Mouse (Mus musculus) small intestine, adult 2 months (tissue): ENCODE measurements at regions not wholly inside any gene's neighbourhood (a gene's known extent, or its start where the extent isn't known, plus 50 kb on each side); places are given as distances from the start of the nearest gene placed in this dataset.

Experiments used
- H3K27ac ChIP-seq: fragments of 200-500 bp; 2 replicates; pipeline ENCODE4 v1.5.1; 2012; ENCODE audit warnings: low read depth, low read length, control low read depth, inconsistent platforms; ENCODE audit not compliant: insufficient read depth
- H3K27me3 ChIP-seq: fragments of 200-500 bp; 2 replicates; pipeline ENCODE4 v1.6.1; 2012; ENCODE audit warnings: mild to moderate bottlenecking, moderate library complexity, low read length, inconsistent platforms; ENCODE audit not compliant: control insufficient read depth, insufficient read depth
- H3K36me3 ChIP-seq: fragments of 200-500 bp; 2 replicates; pipeline ENCODE4 v1.6.1; 2012; ENCODE audit warnings: mild to moderate bottlenecking, low read length, control low read depth, inconsistent platforms; ENCODE audit not compliant: control insufficient read depth, insufficient read depth
- H3K4me1 ChIP-seq: fragments of 200-500 bp; 2 replicates; pipeline ENCODE4 v1.6.1; 2012; ENCODE audit warnings: low read length, inconsistent platforms, mixed read lengths; ENCODE audit not compliant: control insufficient read depth, insufficient read depth, insufficient read length
- H3K4me3 ChIP-seq: fragments of 200-500 bp; 2 replicates; pipeline ENCODE4 v1.5.1; 2012; ENCODE audit warnings: low read depth, mild to moderate bottlenecking, control low read depth, inconsistent platforms, low read length, moderate library complexity
- CTCF ChIP-seq: fragments of 200-500 bp; IDR thresholded peaks from 2 replicates; pipeline ENCODE4 v1.5.1; 2012; ENCODE audit warnings: low read depth, mild to moderate bottlenecking, control low read depth, inconsistent platforms, low read length, moderate library complexity, mixed read lengths; ENCODE audit not compliant: insufficient replicate concordance, insufficient read length; ENCODE audit errors: extremely low read depth
- POLR2A ChIP-seq: fragments of 200-500 bp; IDR thresholded peaks from 2 replicates; pipeline ENCODE4 v1.6.1; 2012; ENCODE audit warnings: low read depth, mild to moderate bottlenecking, control low read depth, inconsistent platforms, low read length, moderate library complexity
- WGBS: fragments of 180-500 bp; shearing (Covaris S2); methylation state at CpG from one replicate; pipeline ENCODE4 v1.1.7; 2018; 5-methylcytosine and 5-hydroxymethylcytosine counted together

GRCm38 (mm10) chr8:113394319-113394718, 241.1 kb upstream of the Mon1b start:
- Histone ChIP-seq H3K36me3 (no peaks in the 10 kb centered on the region), H3K4me3 (no peak overlapping the region), H3K27me3 (no peaks in the 10 kb centered on the region), H3K4me1 (no peaks in the 10 kb centered on the region), H3K27ac (no peak overlapping the region)
- no peak for TF ChIP-seq CTCF
- TF ChIP-seq POLR2A, result no peak
- WGBS, result 69% methylated on average over 4 of the region's 4 CpGs

DNA sequence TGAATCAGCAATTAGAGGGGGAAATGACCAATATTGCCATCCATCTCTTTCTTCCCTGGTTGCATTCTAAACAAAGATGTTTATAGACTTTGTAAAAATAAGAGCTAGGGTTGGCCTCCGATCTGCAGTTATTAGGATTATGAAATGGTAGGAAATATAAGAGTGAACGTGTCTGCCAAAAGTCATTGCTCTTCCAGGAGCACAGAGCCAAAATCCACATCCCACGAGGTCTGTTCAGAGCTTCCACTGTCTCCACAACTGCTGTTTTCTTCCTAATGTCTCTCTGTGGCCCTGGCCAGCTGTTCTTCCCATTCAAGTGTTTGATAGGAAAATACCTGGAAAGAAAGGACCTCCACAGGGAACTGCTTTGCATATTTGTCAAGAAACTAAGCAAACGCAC, 230.2 kb upstream of the Mon1b start:
- Histone ChIP-seq H3K27ac (no peak overlapping the region), H3K27me3 (no peaks in the 10 kb centered on the region), H3K4me3 (no peak overlapping the region), H3K4me1 (no peaks in the 10 kb centered on the region), H3K36me3 (no peaks in the 10 kb centered on the region)
- TF ChIP-seq POLR2A (no peak), CTCF (no peak)
- 46% methylated on average over 4 of the region's 4 CpGs for WGBS

DNA sequence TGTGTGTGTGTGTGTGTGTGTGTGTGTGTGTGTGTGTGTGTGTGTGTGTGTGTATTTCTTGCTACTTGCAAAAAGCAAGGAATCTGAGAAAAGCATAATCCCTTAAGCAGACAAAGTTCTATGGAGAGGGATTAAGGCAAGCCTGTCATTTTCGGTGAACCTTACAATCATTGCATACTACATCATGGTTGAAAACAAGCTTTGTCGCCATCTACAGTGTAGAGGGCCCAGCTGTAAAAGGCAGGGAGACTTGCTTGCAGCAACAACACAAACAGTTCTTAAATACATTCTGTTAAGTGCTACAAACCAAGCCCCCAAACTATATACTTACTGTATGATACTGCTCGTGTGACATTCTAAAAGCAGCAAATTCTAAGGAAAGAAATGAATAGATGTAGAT, 216.0 kb upstream of the Mon1b start:
- Histone ChIP-seq H3K36me3 (no peaks in the 10 kb centered on the region), H3K27me3 (no peaks in the 10 kb centered on the region), H3K4me1 (no peaks in the 10 kb centered on the region), H3K27ac (no peak overlapping the region), H3K4me3 (no peak overlapping the region)
- WGBS, result 80% methylated on average over 3 of the region's 3 CpGs
- TF ChIP-seq POLR2A, result no peak
- TF ChIP-seq CTCF, result no peak

GRCm38 (mm10) chr8:113422651-113423050, 212.7 kb upstream of the Mon1b start:
- Histone ChIP-seq H3K4me1 (no peaks in the 10 kb centered on the region), H3K36me3 (no peaks in the 10 kb centered on the region), H3K27ac (no peak overlapping the region), H3K27me3 (no peaks in the 10 kb centered on the region), H3K4me3 (no peak overlapping the region)
- 68% methylated on average over 2 of the region's 2 CpGs for WGBS
- TF ChIP-seq POLR2A, result no peak
- TF ChIP-seq CTCF, result no peak

DNA sequence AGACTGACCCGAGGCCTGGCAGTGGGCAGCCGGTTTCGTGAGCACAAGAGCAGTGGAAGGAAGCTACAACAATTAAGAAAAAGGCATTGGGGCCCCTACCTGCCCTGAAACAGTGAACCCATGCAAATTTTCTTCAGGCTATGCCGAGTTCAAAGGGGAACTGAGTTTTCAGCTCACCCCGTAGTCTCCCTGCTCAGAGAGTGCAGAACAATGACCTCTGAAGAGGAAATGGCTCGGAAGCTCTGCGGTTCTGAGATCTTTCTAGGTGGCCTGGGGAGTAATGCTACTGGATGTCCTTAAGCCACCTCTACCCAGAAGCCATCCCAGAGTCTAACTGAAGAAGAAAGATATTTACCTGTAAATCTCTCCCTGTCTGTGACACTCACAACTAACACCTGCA, 196.3 kb upstream of the Mon1b start:
- TF ChIP-seq POLR2A (no peak), CTCF (no peak)
- H3K4me1 ChIP-seq, result no peaks in the 10 kb centered on the region
- no peak overlapping the region for H3K27ac ChIP-seq
- no peaks in the 10 kb centered on the region for H3K27me3 ChIP-seq
- H3K4me3 ChIP-seq, result no peak overlapping the region
- H3K36me3 ChIP-seq, result no peaks in the 10 kb centered on the region
- WGBS, result 59% methylated on average over 7 of the region's 7 CpGs

- no peaks in the 10 kb centered on the region for H3K4me1 ChIP-seq
- no peak for TF ChIP-seq CTCF
- no peak for TF ChIP-seq POLR2A
- no peaks in the 10 kb centered on the region for H3K36me3 ChIP-seq
- no peak overlapping the region for H3K27ac ChIP-seq
- WGBS, result 69% methylated on average over 2 of the region's 2 CpGs
- H3K27me3 ChIP-seq, result no peaks in the 10 kb centered on the region
- no peak overlapping the region for H3K4me3 ChIP-seq
These were observed 181.4 kb upstream of the Mon1b start for GRCm38 (mm10) chr8:113454022-113454421.

- TF ChIP-seq CTCF (no peak), POLR2A (no peak)
- WGBS, result 81% methylated on average over 9 of the region's 9 CpGs
- Histone ChIP-seq H3K27ac (no peak overlapping the region), H3K27me3 (no peaks in the 10 kb centered on the region), H3K36me3 (no peaks in the 10 kb centered on the region), H3K4me1 (no peaks in the 10 kb centered on the region), H3K4me3 (no peak overlapping the region)
These were observed 170.8 kb upstream of the Mon1b start for GRCm38 (mm10) chr8:113464625-113465024.

GRCm38 (mm10) chr8:113465156-113465555, 170.2 kb upstream of the Mon1b start:
- H3K4me3 ChIP-seq, result no peak overlapping the region
- no peaks in the 10 kb centered on the region for H3K36me3 ChIP-seq
- 61% methylated on average over 11 of the region's 11 CpGs for WGBS
- no peak for TF ChIP-seq POLR2A
- TF ChIP-seq CTCF, result no peak
- H3K27me3 ChIP-seq, result no peaks in the 10 kb centered on the region
- H3K4me1 ChIP-seq, result no peaks in the 10 kb centered on the region
- no peak overlapping the region for H3K27ac ChIP-seq
